Mouse (Mus musculus): ENCODE measurements at regions not wholly inside any gene's neighbourhood (a gene's known extent, or its start where the extent isn't known, plus 50 kb on each side); places are given as distances from the start of the nearest gene placed in this dataset.

DNA sequence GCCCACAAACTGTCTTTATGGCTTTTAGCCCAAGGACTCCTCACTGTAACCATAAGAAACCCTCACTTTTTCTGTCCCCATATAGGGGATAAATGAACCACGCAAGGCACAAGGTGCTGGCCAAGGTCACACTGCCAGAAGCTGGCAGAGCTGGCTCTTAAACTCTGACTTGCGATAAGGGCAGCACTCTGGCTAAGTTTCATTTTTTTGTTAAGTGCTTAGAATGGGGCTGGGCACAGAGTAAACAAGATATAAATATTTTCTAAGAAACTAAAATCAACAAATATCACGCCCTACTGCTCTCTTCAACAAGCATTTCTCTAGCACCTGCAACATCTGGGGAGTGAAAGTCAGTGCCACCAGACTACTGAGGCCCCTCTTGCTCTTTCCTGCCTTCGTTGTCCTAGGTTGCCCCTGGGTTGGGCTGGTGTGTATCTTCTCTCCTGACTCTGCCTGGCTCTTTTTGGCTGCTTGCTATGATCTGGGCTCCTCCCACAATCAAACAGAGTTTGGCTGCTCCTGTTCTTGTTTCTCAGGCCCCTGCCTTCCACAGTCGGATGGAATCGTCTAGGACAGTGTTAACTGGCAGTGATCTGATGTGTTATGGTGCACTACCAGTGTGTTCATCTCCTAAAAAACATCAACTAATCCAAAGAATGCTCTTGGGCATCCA is 60.5 kb upstream of the Adra1b start:
- Histone ChIP-seq H3K36me3 (ENCODE audit: control insufficient read depth, insufficient read depth) (no peaks in the 10 kb centered on the region), H3K4me2 (ENCODE audit: low read depth) (no peak overlapping the region), H3K79me2 (ENCODE audit: control insufficient read depth, insufficient read depth) (no peaks in the 10 kb centered on the region), H3K4me3 (no peak overlapping the region), H3K27me3 (ENCODE audit: control insufficient read depth, insufficient read depth, insufficient read length) (no peaks in the 10 kb centered on the region), H3ac (ENCODE audit: control insufficient read depth, insufficient read length) (no peak overlapping the region)
- no peak for TF ChIP-seq E2F4 (IDR thresholded peaks at IDR 0.05; ENCODE audit: insufficient read depth)
- TF ChIP-seq POLR2AphosphoS2 (IDR thresholded peaks at IDR 0.05; ENCODE audit: insufficient read length, low read depth) = no peak
- no peak for TF ChIP-seq SRF (IDR thresholded peaks at IDR 0.05; ENCODE audit: control insufficient read depth, insufficient read length, low read depth)
- TF ChIP-seq USF1 (IDR thresholded peaks at IDR 0.05; ENCODE audit: low read depth) = no peak
- TF ChIP-seq TCF12 (IDR thresholded peaks at IDR 0.05; ENCODE audit: insufficient read depth, poor library complexity, severe bottlenecking) = no peak
- no peak for TF ChIP-seq TCF3 (IDR thresholded peaks at IDR 0.05; ENCODE audit: insufficient read length, low read depth)
- TF ChIP-seq MYOD1 (IDR thresholded peaks at IDR 0.05; ENCODE audit: control insufficient read depth in 1 of 3, insufficient read length in 2 of 3, low read depth in 2 of 3) = no peak
- TF ChIP-seq REST (IDR thresholded peaks at IDR 0.05; ENCODE audit: insufficient read depth, insufficient read length) = no peak
- no peak for TF ChIP-seq POLR2A (IDR thresholded peaks at IDR 0.05; ENCODE audit: insufficient read length, low read depth)
- no peak for TF ChIP-seq MYOG (IDR thresholded peaks at IDR 0.05; ENCODE audit: control insufficient read depth in 1 of 3, insufficient read depth in 1 of 3, insufficient read length in 2 of 3, low read depth in 2 of 3)
- TF ChIP-seq CEBPB (IDR thresholded peaks at IDR 0.05; ENCODE audit: insufficient read depth, poor library complexity, severe bottlenecking) = no peak
- TF ChIP-seq MAX (IDR thresholded peaks at IDR 0.05; ENCODE audit: low read depth) = no peak

DNA sequence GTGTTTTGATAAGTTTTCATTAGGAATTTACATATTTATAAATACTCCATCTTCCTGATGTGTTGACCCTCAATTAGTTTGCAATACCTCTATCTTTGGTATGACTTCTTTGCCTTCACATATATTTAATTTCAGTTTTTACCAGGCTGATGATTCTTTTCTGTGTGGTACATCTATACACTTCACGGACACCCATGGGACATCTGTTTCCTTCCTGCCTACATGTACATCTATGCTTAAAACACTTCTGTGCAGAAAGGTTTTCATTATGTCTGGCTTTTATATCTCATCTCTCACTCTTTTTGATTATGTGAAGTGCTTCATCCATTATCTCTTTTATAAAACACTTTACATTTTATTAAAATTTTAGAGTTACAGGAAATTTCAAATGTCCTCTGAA is 66.8 kb upstream of the Adra1b start:
- TF ChIP-seq SRF (IDR thresholded peaks at IDR 0.05; ENCODE audit: control insufficient read depth, insufficient read length, low read depth) = no peak
- TF ChIP-seq TCF3 (IDR thresholded peaks at IDR 0.05; ENCODE audit: insufficient read length, low read depth) = no peak
- no peak for TF ChIP-seq USF1 (IDR thresholded peaks at IDR 0.05; ENCODE audit: low read depth)
- no peak for TF ChIP-seq TCF12 (IDR thresholded peaks at IDR 0.05; ENCODE audit: insufficient read depth, poor library complexity, severe bottlenecking)
- no peak for TF ChIP-seq REST (IDR thresholded peaks at IDR 0.05; ENCODE audit: insufficient read depth, insufficient read length)
- no peak for TF ChIP-seq MAX (IDR thresholded peaks at IDR 0.05; ENCODE audit: low read depth)
- TF ChIP-seq CEBPB (IDR thresholded peaks at IDR 0.05; ENCODE audit: insufficient read depth, poor library complexity, severe bottlenecking) = no peak
- TF ChIP-seq POLR2AphosphoS2 (IDR thresholded peaks at IDR 0.05; ENCODE audit: insufficient read length, low read depth) = no peak
- H3K36me3 ChIP-seq (ENCODE audit: control insufficient read depth, insufficient read depth) = no peaks in the 10 kb centered on the region
- H3K4me2 ChIP-seq (ENCODE audit: low read depth) = no peak overlapping the region
- H3K4me3 ChIP-seq = no peak overlapping the region
- no peaks in the 10 kb centered on the region for H3K79me2 ChIP-seq (ENCODE audit: control insufficient read depth, insufficient read depth)
- H3K27me3 ChIP-seq (ENCODE audit: control insufficient read depth, insufficient read depth, insufficient read length) = no peaks in the 10 kb centered on the region
- H3ac ChIP-seq (ENCODE audit: control insufficient read depth, insufficient read length) = no peak overlapping the region

DNA sequence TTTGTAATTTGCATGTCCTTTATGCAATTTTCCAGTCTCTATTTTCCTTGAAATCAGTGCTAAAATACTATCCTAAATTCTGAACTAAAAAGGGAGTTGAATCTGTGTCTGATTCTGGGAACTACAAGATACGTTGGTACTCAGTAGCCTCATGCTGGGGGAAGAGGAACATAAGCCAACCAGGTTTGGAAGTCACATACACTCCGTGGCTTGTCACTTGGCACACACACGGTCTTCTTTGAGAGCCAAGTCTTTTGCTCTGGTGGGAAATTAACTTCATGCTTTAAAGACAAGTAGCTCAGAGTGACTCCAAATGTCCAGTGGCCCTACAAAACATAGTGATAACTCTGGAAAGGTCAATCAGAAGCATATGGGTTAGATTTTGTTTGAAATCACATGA is 70.9 kb upstream of the Adra1b start:
- Histone ChIP-seq H3K4me3 (no peak overlapping the region), H3ac (ENCODE audit: control insufficient read depth, insufficient read length) (no peak overlapping the region), H3K4me2 (ENCODE audit: low read depth) (no peak overlapping the region), H3K27me3 (ENCODE audit: control insufficient read depth, insufficient read depth, insufficient read length) (no peaks in the 10 kb centered on the region), H3K79me2 (ENCODE audit: control insufficient read depth, insufficient read depth) (no peaks in the 10 kb centered on the region), H3K36me3 (ENCODE audit: control insufficient read depth, insufficient read depth) (no peaks in the 10 kb centered on the region)
- no peak for TF ChIP-seq POLR2A (IDR thresholded peaks at IDR 0.05; ENCODE audit: insufficient read length, low read depth)
- no peak for TF ChIP-seq REST (IDR thresholded peaks at IDR 0.05; ENCODE audit: insufficient read depth, insufficient read length)
- no peak for TF ChIP-seq TCF12 (IDR thresholded peaks at IDR 0.05; ENCODE audit: insufficient read depth, poor library complexity, severe bottlenecking)
- no peak for TF ChIP-seq MAX (IDR thresholded peaks at IDR 0.05; ENCODE audit: low read depth)
- TF ChIP-seq CEBPB (IDR thresholded peaks at IDR 0.05; ENCODE audit: insufficient read depth, poor library complexity, severe bottlenecking) = no peak
- TF ChIP-seq SRF (IDR thresholded peaks at IDR 0.05; ENCODE audit: control insufficient read depth, insufficient read length, low read depth) = no peak
- no peak for TF ChIP-seq E2F4 (IDR thresholded peaks at IDR 0.05; ENCODE audit: insufficient read depth)
- no peak for TF ChIP-seq POLR2AphosphoS2 (IDR thresholded peaks at IDR 0.05; ENCODE audit: insufficient read length, low read depth)
- no peak for TF ChIP-seq MYOG (IDR thresholded peaks at IDR 0.05; ENCODE audit: control insufficient read depth in 1 of 3, insufficient read depth in 1 of 3, insufficient read length in 2 of 3, low read depth in 2 of 3)
- TF ChIP-seq USF1 (IDR thresholded peaks at IDR 0.05; ENCODE audit: low read depth) = no peak
- no peak for TF ChIP-seq TCF3 (IDR thresholded peaks at IDR 0.05; ENCODE audit: insufficient read length, low read depth)
- TF ChIP-seq MYOD1 (IDR thresholded peaks at IDR 0.05; ENCODE audit: control insufficient read depth in 1 of 3, insufficient read length in 2 of 3, low read depth in 2 of 3) = no peak

DNA sequence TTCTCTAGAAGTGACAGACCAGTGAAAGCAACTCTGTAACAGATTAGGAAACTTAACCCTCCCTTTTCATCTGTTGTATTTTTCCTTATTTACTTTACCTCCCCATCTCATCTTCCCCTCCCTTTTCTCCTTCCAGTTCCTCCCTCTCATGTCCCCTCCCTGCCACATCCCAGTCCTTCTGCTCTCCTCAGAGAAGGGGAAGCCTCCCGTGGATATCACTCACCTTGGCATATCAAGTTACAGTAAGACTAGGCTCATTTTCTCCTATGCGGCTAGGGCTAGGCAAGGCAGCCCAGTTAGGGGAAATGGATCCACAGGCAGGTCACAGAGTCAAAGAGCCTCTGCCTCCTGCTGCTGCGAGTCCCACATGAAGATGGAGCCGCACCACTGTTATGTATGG is 75.0 kb upstream of the Adra1b start:
- no peak for TF ChIP-seq TCF12 (IDR thresholded peaks at IDR 0.05; ENCODE audit: insufficient read depth, poor library complexity, severe bottlenecking)
- Histone ChIP-seq H3ac (ENCODE audit: control insufficient read depth, insufficient read length) (no peak overlapping the region), H3K4me3 (no peak overlapping the region), H3K79me2 (ENCODE audit: control insufficient read depth, insufficient read depth) (no peaks in the 10 kb centered on the region), H3K4me2 (ENCODE audit: low read depth) (no peak overlapping the region), H3K27me3 (ENCODE audit: control insufficient read depth, insufficient read depth, insufficient read length) (no peaks in the 10 kb centered on the region), H3K36me3 (ENCODE audit: control insufficient read depth, insufficient read depth) (no peaks in the 10 kb centered on the region)

DNA sequence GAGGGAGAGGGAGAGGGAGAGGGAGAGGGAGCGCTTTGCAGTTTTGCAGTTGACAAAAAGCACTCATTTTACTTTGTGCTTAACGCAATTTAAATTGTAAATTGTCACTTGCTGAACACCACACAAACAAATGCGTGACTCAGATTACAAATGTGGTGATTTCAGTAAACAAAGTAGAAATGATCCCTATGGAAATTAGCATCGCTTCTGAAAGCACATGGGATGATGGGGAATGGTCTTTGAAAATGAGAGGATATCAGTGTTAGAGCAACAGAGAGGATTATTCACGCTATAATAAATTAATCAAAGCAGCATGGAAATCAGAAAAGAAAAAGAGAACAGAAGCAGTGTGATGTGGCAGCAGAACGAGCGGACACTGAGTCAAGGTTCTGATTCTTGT is 78.4 kb upstream of the Adra1b start:
- Histone ChIP-seq H3K36me3 (ENCODE audit: control insufficient read depth, insufficient read depth) (no peaks in the 10 kb centered on the region), H3K4me2 (ENCODE audit: low read depth) (no peak overlapping the region), H3ac (ENCODE audit: control insufficient read depth, insufficient read length) (no peak overlapping the region), H3K79me2 (ENCODE audit: control insufficient read depth, insufficient read depth) (no peaks in the 10 kb centered on the region), H3K4me3 (no peak overlapping the region), H3K27me3 (ENCODE audit: control insufficient read depth, insufficient read depth, insufficient read length) (no peaks in the 10 kb centered on the region)
- TF ChIP-seq TCF3 (IDR thresholded peaks at IDR 0.05; ENCODE audit: insufficient read length, low read depth) = no peak
- no peak for TF ChIP-seq POLR2A (IDR thresholded peaks at IDR 0.05; ENCODE audit: insufficient read length, low read depth)
- no peak for TF ChIP-seq TCF12 (IDR thresholded peaks at IDR 0.05; ENCODE audit: insufficient read depth, poor library complexity, severe bottlenecking)
- no peak for TF ChIP-seq POLR2AphosphoS2 (IDR thresholded peaks at IDR 0.05; ENCODE audit: insufficient read length, low read depth)
- TF ChIP-seq USF1 (IDR thresholded peaks at IDR 0.05; ENCODE audit: low read depth) = no peak
- no peak for TF ChIP-seq CEBPB (IDR thresholded peaks at IDR 0.05; ENCODE audit: insufficient read depth, poor library complexity, severe bottlenecking)
- no peak for TF ChIP-seq MYOG (IDR thresholded peaks at IDR 0.05; ENCODE audit: control insufficient read depth in 1 of 3, insufficient read depth in 1 of 3, insufficient read length in 2 of 3, low read depth in 2 of 3)
- TF ChIP-seq REST (IDR thresholded peaks at IDR 0.05; ENCODE audit: insufficient read depth, insufficient read length) = no peak
- no peak for TF ChIP-seq E2F4 (IDR thresholded peaks at IDR 0.05; ENCODE audit: insufficient read depth)
- TF ChIP-seq SRF (IDR thresholded peaks at IDR 0.05; ENCODE audit: control insufficient read depth, insufficient read length, low read depth) = no peak
- no peak for TF ChIP-seq MYOD1 (IDR thresholded peaks at IDR 0.05; ENCODE audit: control insufficient read depth in 1 of 3, insufficient read length in 2 of 3, low read depth in 2 of 3)
